Mouse (Mus musculus): Measurements from ENCODE around the gene Trpc7.

The Trpc7 gene

GRCm38 (mm10) chr13:56746739-56747532 is 148.9 kb downstream of the Trpc7 start:
- DNase-seq (ENCODE audit: low spot score), result no peak

DNA sequence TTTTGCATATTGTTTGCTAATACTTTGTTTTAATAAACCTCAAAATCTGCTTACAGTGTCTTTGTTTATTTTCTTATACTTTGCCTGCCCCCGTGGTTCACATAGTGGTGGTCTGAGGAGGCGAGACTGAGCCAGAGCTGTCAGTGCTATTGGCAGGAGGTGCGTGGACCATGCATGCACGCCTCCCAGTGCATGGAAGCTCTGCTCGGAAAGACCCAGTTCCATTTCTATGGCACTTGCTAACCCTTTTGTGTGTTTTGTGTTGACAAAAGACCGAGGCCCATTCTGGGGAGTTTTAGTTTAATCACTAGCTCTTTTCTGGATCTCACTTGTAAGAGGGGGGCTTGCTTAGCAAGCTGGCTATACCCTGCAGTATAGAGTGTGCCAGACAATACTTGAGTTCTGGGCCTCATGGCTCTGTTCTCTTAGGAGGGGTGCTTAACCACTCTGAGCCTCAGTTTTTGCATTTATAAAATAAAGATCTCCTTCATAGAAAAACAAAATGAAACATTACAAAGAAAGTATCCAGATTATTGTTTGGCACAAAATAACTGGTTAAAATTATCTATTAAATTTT is 153.4 kb downstream of the Trpc7 start:
- DNase-seq (ENCODE audit: low spot score), result no peak

DNA sequence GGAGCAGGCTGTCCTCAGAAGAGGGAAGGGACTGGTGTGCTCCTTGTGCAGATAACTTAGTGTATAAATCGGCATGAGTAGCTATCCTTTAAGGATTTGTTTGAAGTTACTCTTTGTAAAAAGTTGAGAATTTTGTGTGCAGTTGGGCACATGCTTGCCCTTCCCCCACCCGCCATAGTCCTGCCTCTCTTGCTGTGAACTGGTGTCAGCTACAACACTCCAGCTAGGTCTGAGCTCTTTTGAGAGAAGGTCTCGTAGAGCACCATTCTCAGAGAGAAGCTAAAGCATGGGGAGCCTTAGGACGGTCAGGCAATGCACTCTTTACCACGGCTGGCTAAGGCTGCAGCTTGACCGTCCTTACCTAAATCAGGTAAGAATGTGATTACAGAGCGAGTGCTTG is 154.1 kb downstream of the Trpc7 start:
- no peak for DNase-seq (ENCODE audit: low spot score)

GRCm38 (mm10) chr13:56740496-56740895 is 155.3 kb downstream of the Trpc7 start:
- no peak for DNase-seq (ENCODE audit: low spot score)

DNA sequence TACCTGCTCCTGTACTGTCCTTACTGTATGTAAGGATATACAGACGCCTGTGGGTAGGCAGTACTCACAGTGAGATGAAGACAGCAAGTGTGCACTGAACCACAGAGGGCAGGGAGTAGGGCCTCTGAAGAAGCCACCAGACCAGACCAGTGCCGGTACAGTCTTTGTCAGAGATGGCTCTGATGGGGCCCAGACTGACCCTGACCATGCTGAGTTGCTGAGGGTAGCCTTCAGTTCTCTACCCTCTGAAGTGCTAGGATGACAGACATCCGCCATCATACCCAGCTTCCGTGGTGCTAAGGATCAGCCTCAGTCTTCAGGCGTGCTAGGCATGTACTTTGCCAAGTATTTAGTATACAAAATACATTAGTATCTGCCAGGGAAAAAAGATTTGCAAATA is 156.2 kb downstream of the Trpc7 start:
- DNase-seq (ENCODE audit: low spot score), result no peak

- no peak for DNase-seq (ENCODE audit: low spot score)
Measured at GRCm38 (mm10) chr13:56735212-56735875, 160.4 kb downstream of the Trpc7 start.

GRCm38 (mm10) chr13:56734617-56735016 is 161.2 kb downstream of the Trpc7 start:
- no peak for DNase-seq (ENCODE audit: low spot score)

DNA sequence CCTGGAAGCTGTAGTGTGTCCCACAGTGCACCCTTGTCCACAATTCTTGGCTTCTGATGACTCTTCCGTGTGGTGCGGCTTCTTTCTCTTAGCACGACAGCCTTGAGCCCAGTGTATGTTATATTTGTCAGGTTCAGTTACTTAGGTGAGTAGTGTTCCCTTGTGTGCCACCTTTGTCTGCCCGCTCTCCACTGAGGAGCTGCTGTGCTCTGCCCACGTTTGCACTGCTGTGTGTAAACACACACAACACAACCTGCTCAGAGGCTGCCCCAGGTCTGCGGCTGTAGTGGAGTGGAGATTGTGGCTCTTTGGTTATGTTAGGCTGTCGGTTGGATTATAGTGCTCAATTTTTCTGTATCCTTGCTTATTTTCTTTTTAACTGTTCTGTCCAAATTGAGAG is 166.7 kb downstream of the Trpc7 start:
- DNase-seq (ENCODE audit: low spot score), result no peak

DNA sequence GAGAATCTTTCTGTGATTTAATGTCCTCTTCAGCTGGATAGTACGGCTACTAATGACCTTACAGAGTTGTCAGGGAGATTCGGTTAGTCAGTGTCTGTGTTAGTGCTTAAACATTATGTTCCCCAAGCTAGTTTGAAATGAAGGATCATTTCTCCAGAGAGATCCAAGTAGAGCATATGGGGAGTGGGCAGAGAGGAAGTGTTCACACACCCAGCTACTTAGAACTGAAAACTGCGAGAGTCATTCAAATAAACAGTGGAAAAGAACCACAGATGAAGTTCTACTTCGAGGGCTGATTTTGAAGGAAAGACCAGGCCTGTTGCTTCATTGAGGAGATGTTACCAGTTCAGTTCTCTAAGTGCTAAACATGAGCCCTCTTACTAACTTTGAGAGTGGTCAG is 169.2 kb downstream of the Trpc7 start:
- DNase-seq (ENCODE audit: low spot score), result no peak
